ENCODE assay signal across 11 mouse cellular contexts in the genomic region with DNA sequence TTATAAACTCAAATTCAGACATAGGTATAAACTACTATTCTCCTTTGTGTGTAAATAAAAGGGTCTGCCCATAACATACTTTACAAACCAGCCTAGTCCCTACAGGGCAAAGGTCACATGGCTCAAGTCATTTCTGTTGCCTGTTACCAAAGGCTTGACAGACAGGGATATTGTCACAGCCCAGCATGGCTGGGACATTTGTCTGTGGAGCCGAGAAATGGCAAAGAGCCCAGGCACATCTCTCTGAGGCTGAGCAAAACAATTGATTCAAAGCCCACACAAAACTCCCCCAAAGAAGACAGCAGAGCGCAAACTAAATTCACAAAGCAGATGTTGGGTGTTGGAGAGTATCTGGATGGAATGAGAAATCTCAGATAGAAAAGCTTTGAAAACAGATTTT.
DNase-seq lines count a peak whose midpoint lies in the region; ATAC-seq lines count a peak whose summit lies in the region.
"Had no signal": no experiment of that assay in that cellular context is flagged by ENCODE, and none has a peak within 500 bp of the region (broad histone marks: within the 10 kb centered on the region; RNA-seq: fewer than 3 reads in every experiment).

No protein-coding gene starts in this region.

- H3K4me2 ChIP-seq in midbrain, embryonic 11.5 days = no peak overlapping the region
- no peak overlapping the region for H3K4me2 ChIP-seq in midbrain, embryonic 13.5 days (replicated peaks)

- peaks cover 2% of the 10 kb centered on the region; the same call in 1 of the 2 replicates for H3K4me1 ChIP-seq in midbrain, embryonic 11.5 days (ENCODE audit: control insufficient read depth, insufficient read depth, low read length)
- H3K4me1 ChIP-seq in midbrain, embryonic 13.5 days (replicated peaks) = peaks cover 9% of the 10 kb centered on the region; the same call in 1 of the 2 replicates

- no peak overlapping the region for H3K4me3 ChIP-seq in midbrain, embryonic 11.5 days (ENCODE audit: low read depth, low read length)
- H3K4me3 ChIP-seq in midbrain, embryonic 13.5 days (replicated peaks) = no peak overlapping the region

- H3K9me3 ChIP-seq in midbrain, embryonic 11.5 days (ENCODE audit: control insufficient read depth, low read length) = no peaks in the 10 kb centered on the region
- H3K9me3 ChIP-seq in midbrain, embryonic 13.5 days = no peaks in the 10 kb centered on the region

- DNase-seq in midbrain, embryonic 11.5 days (ENCODE audit: low spot score, missing footprints) = peak; percentile 83
- peak; percentile 67 to 84 for DNase-seq in layer of hippocampus, adult 18-20 months (ENCODE audit: low spot score in 2 of 2)
- DNase-seq in left cerebral cortex, postnatal 14 days (ENCODE audit: low spot score in 2 of 2) = peak; percentile 54 to 72
- DNase-seq in T-cell, adult 2 months (ENCODE audit: low spot score) = no peak
- DNase-seq in B cell, adult 2 months = no peak
- DNase-seq: heart, adult 18-20 months; lung, postnatal 36 days; thymus, adult 18-20 months had no signal

- no peak overlapping the region for H3K27ac ChIP-seq in midbrain, embryonic 11.5 days (ENCODE audit: low read depth, low read length)
- no peak overlapping the region for H3K27ac ChIP-seq in midbrain, embryonic 13.5 days

- ATAC-seq in midbrain, embryonic 11.5 days (ENCODE audit: low FRiP score) = no peak
- ATAC-seq in midbrain, embryonic 13.5 days = no peak
- no peak for ATAC-seq in granulocyte monocyte progenitor cell, adult 5-6 weeks (replicated peaks; ENCODE audit: poor library complexity, severe bottlenecking)
- ATAC-seq: activated CD4-positive, CD25-positive, alpha-beta regulatory T cell, adult 4 months had no signal

- H3K9ac ChIP-seq in midbrain, embryonic 11.5 days (ENCODE audit: low read length) = no peak overlapping the region
- H3K9ac ChIP-seq in midbrain, embryonic 13.5 days (replicated peaks) = no peak overlapping the region

- intact Hi-C loops in left cerebral cortex, postnatal 14 days (cut with DNase I) = no loop called here

- H3K36me3 ChIP-seq in midbrain, embryonic 11.5 days (ENCODE audit: control insufficient read depth, insufficient read depth, low read length) = no peaks in the 10 kb centered on the region
- no peaks in the 10 kb centered on the region for H3K36me3 ChIP-seq in midbrain, embryonic 13.5 days

- H3K27me3 ChIP-seq in midbrain, embryonic 11.5 days (ENCODE audit: control insufficient read depth, insufficient read depth, low read length) = no peaks in the 10 kb centered on the region
- no peaks in the 10 kb centered on the region for H3K27me3 ChIP-seq in midbrain, embryonic 13.5 days

- 22% methylated on average over 2 of the region's 2 CpGs for WGBS in midbrain, embryonic 11.5 days
- WGBS in midbrain, embryonic 13.5 days = 22% methylated on average over 2 of the region's 2 CpGs

Comparison
In these comparisons a context has a peak if more than half of its experiments do, and no peak if none do; other contexts are left out.
1. DNase-seq: peak in midbrain, embryonic 11.5 days (single experiment), layer of hippocampus, adult 18-20 months (2 of 2) and left cerebral cortex, postnatal 14 days (2 of 2); none in T-cell, adult 2 months (single experiment) and B cell, adult 2 months (0 of 2).